ENCODE assay signal across 13 mouse cellular contexts in the genomic region with DNA sequence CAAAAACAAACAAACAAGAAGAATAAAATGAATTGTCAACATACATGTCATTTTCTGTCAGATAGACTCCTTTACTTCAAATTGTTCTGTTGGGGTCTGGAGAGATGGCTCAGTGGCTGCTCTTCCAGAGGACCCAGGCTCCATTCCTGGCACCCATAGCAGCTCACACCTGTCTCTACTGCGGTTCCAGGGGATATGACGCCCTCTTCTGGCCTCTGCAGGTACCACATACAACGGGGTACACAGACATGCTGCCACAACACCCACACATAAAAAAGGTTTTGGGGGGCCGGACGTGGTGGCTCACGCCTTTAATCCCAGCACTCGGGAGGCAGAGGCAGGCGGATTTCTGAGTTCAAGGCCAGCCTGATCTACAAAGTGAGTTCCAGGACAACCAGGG. TPM values are rescaled to one million over a fixed set of nuclear protein-coding genes. Genes with fewer than 3 reads are reported as not detected.
DNase-seq lines count a peak whose midpoint lies in the region; ATAC-seq and TF ChIP-seq lines count a peak whose summit lies in the region.
"Had no signal": no experiment of that assay in that cellular context is flagged by ENCODE, and none has a peak within 500 bp of the region (broad histone marks: within the 10 kb centered on the region; RNA-seq: fewer than 3 reads in every experiment).

No protein-coding gene starts in this region.

- no peak overlapping the region for H3K4me2 ChIP-seq in hindbrain, postnatal 0 days (ENCODE audit: low read depth, low read length)
- no peak overlapping the region for H3K4me2 ChIP-seq in hindbrain, embryonic 14.5 days (replicated peaks)
- H3K4me2 ChIP-seq: limb, embryonic 15.5 days had no signal

- TF ChIP-seq POLR2A in testis, adult 2 months (IDR thresholded peaks at IDR 0.05; ENCODE audit: control insufficient read depth, low read depth, low read length) = no peak

- ATAC-seq in hindbrain, postnatal 0 days = no peak
- no peak for ATAC-seq in hindbrain, embryonic 14.5 days (ENCODE audit: low FRiP score)
- ATAC-seq: forebrain, embryonic 14.5 days; hindbrain, embryonic 16.5 days had no signal

- H3K36me3 ChIP-seq in hindbrain, postnatal 0 days (ENCODE audit: insufficient read depth, low read length) = peaks cover 43% of the 10 kb centered on the region
- peaks cover 78% of the 10 kb centered on the region for H3K36me3 ChIP-seq in hindbrain, embryonic 14.5 days (replicated peaks; ENCODE audit: control insufficient read depth, insufficient read depth)
- peaks cover 5% of the 10 kb centered on the region for H3K36me3 ChIP-seq in testis, adult 2 months (ENCODE audit: control insufficient read depth, insufficient read depth, low read length)
- peaks cover 5% of the 10 kb centered on the region; the same call in 1 of the 2 replicates for H3K36me3 ChIP-seq in splenic B cell, adult 2 months (ENCODE audit: control insufficient read depth, insufficient read depth, low read length, poor library complexity, severe bottlenecking)

- H3K27ac ChIP-seq in hindbrain, postnatal 0 days = no peak overlapping the region
- no peak overlapping the region for H3K27ac ChIP-seq in hindbrain, embryonic 14.5 days
- H3K27ac ChIP-seq in testis, adult 2 months (ENCODE audit: control insufficient read depth, insufficient read depth, low read depth, low read length) = no peak overlapping the region
- H3K27ac ChIP-seq: macrophage had no signal

- DNase-seq in hindbrain, postnatal 0 days (ENCODE audit: low spot score) = no peak
- DNase-seq in hindbrain, embryonic 14.5 days (ENCODE audit: low spot score) = no peak
- DNase-seq in testis, postnatal 10 days (ENCODE audit: low spot score) = no peak
- DNase-seq in R1 (ENCODE audit: low read depth, low spot score) (peak; percentile 69), adipocyte (ENCODE audit: low spot score) (no peak)
- peak; percentile 37 for DNase-seq in splenic B cell, adult 2 months (ENCODE audit: low read depth, low spot score)
- no peak for DNase-seq in ovary, postnatal 10 days (ENCODE audit: low spot score)
- DNase-seq: gastrocnemius, postnatal 36 days had no signal

- no peaks in the 10 kb centered on the region for H3K27me3 ChIP-seq in hindbrain, postnatal 0 days (ENCODE audit: insufficient read depth, low read length)
- H3K27me3 ChIP-seq in hindbrain, embryonic 14.5 days (ENCODE audit: control insufficient read depth, insufficient read depth, low read length) = no peaks in the 10 kb centered on the region
- H3K27me3 ChIP-seq in testis, adult 2 months (ENCODE audit: control insufficient read depth, insufficient read depth, low read length) = no peaks in the 10 kb centered on the region
- H3K27me3 ChIP-seq in splenic B cell, adult 2 months (ENCODE audit: control insufficient read depth, insufficient read depth, low read length, poor library complexity, severe bottlenecking) = no peaks in the 10 kb centered on the region
- H3K27me3 ChIP-seq: limb, embryonic 15.5 days had no signal

- 91% methylated on average over 8 of the region's 8 CpGs for WGBS in hindbrain, postnatal 0 days
- WGBS in hindbrain, embryonic 14.5 days = 94% methylated on average over 8 of the region's 8 CpGs

- no peaks in the 10 kb centered on the region for H3K9me3 ChIP-seq in hindbrain, postnatal 0 days (ENCODE audit: low read length)
- no peaks in the 10 kb centered on the region for H3K9me3 ChIP-seq in hindbrain, embryonic 14.5 days (ENCODE audit: control insufficient read depth, low read length)
- H3K9me3 ChIP-seq: limb, embryonic 15.5 days had no signal

- peak; percentile 35; the same call in 1 of the 2 replicates for TF ChIP-seq CTCF in hindbrain, postnatal 0 days (IDR thresholded peaks at IDR 0.05; ENCODE audit: low read depth)
- 0 out of 2 replicates have a peak, but pooled peaks have one; percentile 23 for TF ChIP-seq CTCF in testis, adult 2 months (IDR thresholded peaks at IDR 0.05; ENCODE audit: control insufficient read depth, insufficient read depth, insufficient replicate concordance, low read depth, low read length)

- 0 out of 2 replicates have a peak, but pooled peaks cover 3% of the 10 kb centered on the region for H3K4me1 ChIP-seq in hindbrain, postnatal 0 days (ENCODE audit: insufficient read depth, low read length)
- H3K4me1 ChIP-seq in hindbrain, embryonic 14.5 days (replicated peaks; ENCODE audit: control insufficient read depth, insufficient read depth, low read length) = peaks cover 6% of the 10 kb centered on the region
- no peaks in the 10 kb centered on the region; the same call in 1 of the 2 replicates for H3K4me1 ChIP-seq in testis, adult 2 months (ENCODE audit: control insufficient read depth, insufficient read depth, low read length)

- no peak overlapping the region for H3K9ac ChIP-seq in hindbrain, postnatal 0 days (replicated peaks; ENCODE audit: low read length)
- H3K9ac ChIP-seq in hindbrain, embryonic 14.5 days = no peak overlapping the region
- H3K9ac ChIP-seq: limb, embryonic 15.5 days had no signal

- H3K4me3 ChIP-seq in hindbrain, postnatal 0 days (ENCODE audit: low read length) = no peak overlapping the region
- H3K4me3 ChIP-seq in hindbrain, embryonic 14.5 days (replicated peaks; ENCODE audit: low read length) = no peak overlapping the region
- H3K4me3 ChIP-seq in testis, adult 2 months (ENCODE audit: control insufficient read depth, low read depth, low read length) = no peak overlapping the region
- H3K4me3 ChIP-seq: limb, embryonic 15.5 days had no signal

RNA-seq across cellular contexts. Expression of a gene that starts 6.6 kb away (rescaled TPM):
- total RNA-seq in hindbrain, postnatal 0 days (2014; rRNA removed) = 184 and 239 TPM in 2 replicates
- polyA plus RNA-seq in hindbrain, postnatal 0 days (2015; fragmentation: Nextera tagmentation; extraction: Ambion mirVana) = 1,016 and 1,030 TPM in 2 replicates
- 1,269 and 1,310 TPM in 2 replicates for polyA plus RNA-seq in hindbrain, embryonic 14.5 days (2014; fragmentation: Nextera tagmentation; extraction: Ambion mirVana)
- polyA plus RNA-seq in testis, adult 2 months (2012; rRNA removed) = 559 and 571 TPM in 2 replicates

RNA-seq across cellular contexts. Expression of a gene that starts 14.7 kb away (rescaled TPM):
- total RNA-seq in hindbrain, postnatal 0 days (2014; rRNA removed) = 30.5 and 31.4 TPM in 2 replicates
- 47.1 and 47.5 TPM in 2 replicates for polyA plus RNA-seq in hindbrain, postnatal 0 days (2015; fragmentation: Nextera tagmentation; extraction: Ambion mirVana)
- 52.5 and 57.6 TPM in 2 replicates for polyA plus RNA-seq in hindbrain, embryonic 14.5 days (2014; fragmentation: Nextera tagmentation; extraction: Ambion mirVana)
- polyA plus RNA-seq in testis, adult 2 months (2012; rRNA removed) = 12.2 and 14.0 TPM in 2 replicates

RNA-seq across cellular contexts. Expression of a gene that starts 21.5 kb away (rescaled TPM):
- 108 and 112 TPM in 2 replicates for total RNA-seq in hindbrain, postnatal 0 days (2014; rRNA removed)
- polyA plus RNA-seq in hindbrain, postnatal 0 days (2015; fragmentation: Nextera tagmentation; extraction: Ambion mirVana) = 141 and 145 TPM in 2 replicates
- 101 and 113 TPM in 2 replicates for polyA plus RNA-seq in hindbrain, embryonic 14.5 days (2014; fragmentation: Nextera tagmentation; extraction: Ambion mirVana)
- polyA plus RNA-seq in testis, adult 2 months (2012; rRNA removed) = 240 and 247 TPM in 2 replicates

RNA-seq across cellular contexts. Expression of a gene that starts 32.8 kb away (rescaled TPM):
- total RNA-seq in hindbrain, postnatal 0 days (2014; rRNA removed) = 42.5 and 47.5 TPM in 2 replicates
- 119 and 127 TPM in 2 replicates for polyA plus RNA-seq in hindbrain, postnatal 0 days (2015; fragmentation: Nextera tagmentation; extraction: Ambion mirVana)
- 140 and 145 TPM in 2 replicates for polyA plus RNA-seq in hindbrain, embryonic 14.5 days (2014; fragmentation: Nextera tagmentation; extraction: Ambion mirVana)
- polyA plus RNA-seq in testis, adult 2 months (2012; rRNA removed) = 43.9 and 45.5 TPM in 2 replicates

RNA-seq across cellular contexts. Expression of a gene that starts 46.8 kb away (rescaled TPM):
- 22.4 and 25.1 TPM in 2 replicates for total RNA-seq in hindbrain, postnatal 0 days (2014; rRNA removed)
- 27.5 and 32.1 TPM in 2 replicates for polyA plus RNA-seq in hindbrain, postnatal 0 days (2015; fragmentation: Nextera tagmentation; extraction: Ambion mirVana)
- polyA plus RNA-seq in hindbrain, embryonic 14.5 days (2014; fragmentation: Nextera tagmentation; extraction: Ambion mirVana) = 41.8 and 42.2 TPM in 2 replicates
- polyA plus RNA-seq in testis, adult 2 months (2012; rRNA removed) = 11.6 and 16.0 TPM in 2 replicates

Comparison
In these comparisons a context has a peak if more than half of its experiments do, and no peak if none do; other contexts are left out.
1. DNase-seq: peak in R1 (single experiment) and splenic B cell, adult 2 months (single experiment); none in hindbrain, postnatal 0 days (single experiment), hindbrain, embryonic 14.5 days (single experiment), testis, postnatal 10 days (single experiment), ovary, postnatal 10 days (single experiment) and adipocyte (single experiment).